Mouse (Mus musculus): Measurements from ENCODE around the gene Pxylp1.

The Pxylp1 gene

DNA sequence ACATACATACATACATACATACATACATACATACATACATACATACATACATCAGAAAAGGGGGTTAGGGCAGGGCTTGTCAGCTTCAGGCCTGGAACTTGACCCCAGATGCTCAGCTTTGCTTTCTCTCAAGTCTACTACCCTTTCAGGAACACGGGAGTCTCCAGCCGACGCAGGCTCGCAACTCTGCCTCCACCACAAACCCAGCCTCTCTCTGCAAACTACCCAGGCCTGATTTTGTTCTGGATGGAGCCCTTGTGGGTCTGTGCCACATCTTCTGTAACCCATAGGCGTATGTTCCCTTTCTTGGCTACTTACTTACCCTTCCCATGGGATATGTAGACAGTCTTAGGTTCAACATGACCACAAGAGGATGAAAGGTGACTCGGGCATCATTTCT, 1.7 kb downstream of the Pxylp1 start:
- DNase-seq (ENCODE audit: low read depth, low spot score), result no peak

DNA sequence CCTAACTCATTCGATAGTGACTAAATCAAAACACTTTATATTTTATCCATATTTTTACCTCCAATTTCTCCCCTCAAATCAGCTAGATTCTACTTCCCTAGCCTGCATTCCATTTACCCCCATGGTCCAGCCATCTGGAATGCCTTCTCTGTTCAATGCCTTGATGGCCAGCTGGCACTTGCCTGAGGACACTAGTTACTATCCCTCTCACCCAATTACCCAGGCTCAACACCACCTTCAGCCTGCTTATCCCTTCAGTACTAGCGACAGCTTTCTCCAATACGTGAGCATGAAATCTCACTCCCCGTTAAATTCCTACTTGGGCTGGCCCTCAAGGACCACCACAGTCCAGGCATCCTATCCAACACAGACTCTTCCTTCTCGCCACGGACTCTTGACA, 2.2 kb downstream of the Pxylp1 start:
- no peak for DNase-seq (ENCODE audit: low read depth, low spot score)

DNA sequence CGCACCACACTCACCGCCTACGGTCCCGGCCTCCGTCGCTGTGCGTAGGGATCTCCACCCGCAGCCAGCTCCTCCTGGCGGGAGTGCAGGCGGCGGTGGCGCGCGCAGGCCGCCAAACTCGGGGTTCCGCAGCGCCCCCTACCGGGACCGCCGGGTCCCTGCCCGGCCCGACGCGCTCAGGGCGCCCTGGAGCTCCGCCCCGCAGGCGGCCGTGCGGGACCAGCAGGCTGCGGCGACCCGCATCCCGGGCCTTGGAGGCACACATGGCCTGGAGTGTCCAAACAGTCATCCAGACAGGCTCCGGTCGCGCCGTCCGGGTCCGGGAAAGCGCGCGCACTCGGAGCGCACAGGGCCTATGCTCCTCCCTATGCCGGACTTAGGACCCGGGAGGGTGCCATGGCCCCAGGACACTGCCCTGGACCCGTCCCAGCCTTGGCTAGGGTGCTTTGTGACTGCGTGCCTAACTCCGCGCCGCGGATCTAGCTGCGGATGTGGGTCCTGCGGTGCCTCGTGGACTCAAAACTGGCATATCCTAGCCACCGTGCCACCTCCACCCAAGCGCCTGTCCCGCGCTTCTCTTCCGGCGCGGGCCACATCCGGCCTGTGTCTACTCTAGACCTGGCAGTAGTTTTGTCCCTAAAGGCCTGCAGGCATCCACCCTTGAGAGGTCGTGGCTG, 3.0 kb downstream of the Pxylp1 start:
- DNase-seq (ENCODE audit: low read depth, low spot score), result no peak

DNA sequence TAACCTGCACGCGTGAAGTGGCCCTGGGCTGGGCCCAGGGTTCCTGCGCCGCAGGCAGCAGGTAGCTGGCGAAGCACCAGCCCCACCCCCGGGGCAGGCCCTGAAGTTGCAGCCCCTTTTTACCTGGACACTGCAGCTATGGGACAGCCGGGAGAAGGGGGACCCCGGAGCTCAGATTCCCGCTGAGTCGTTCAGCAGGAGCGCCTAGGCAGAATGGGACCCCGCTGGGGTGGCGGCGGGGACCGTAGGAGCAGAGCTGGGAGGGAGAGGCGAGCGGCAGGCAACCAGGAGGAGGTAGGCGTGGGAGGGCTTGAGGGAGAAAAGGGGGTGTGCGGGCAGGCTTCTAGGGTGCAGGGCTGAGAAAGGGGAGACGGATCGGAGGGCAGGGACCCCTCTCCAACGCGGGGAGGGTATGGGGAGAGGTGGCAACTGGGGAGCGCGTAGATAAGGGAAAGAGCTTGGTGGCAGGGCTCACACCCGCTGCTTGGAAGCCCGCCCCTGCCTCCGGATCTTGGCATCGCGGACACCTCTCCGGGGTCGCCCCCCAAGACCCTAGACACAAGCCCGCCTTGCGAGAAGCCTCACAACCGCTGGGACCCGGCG, 3.6 kb downstream of the Pxylp1 start:
- DNase-seq (ENCODE audit: low read depth, low spot score), result no peak

DNA sequence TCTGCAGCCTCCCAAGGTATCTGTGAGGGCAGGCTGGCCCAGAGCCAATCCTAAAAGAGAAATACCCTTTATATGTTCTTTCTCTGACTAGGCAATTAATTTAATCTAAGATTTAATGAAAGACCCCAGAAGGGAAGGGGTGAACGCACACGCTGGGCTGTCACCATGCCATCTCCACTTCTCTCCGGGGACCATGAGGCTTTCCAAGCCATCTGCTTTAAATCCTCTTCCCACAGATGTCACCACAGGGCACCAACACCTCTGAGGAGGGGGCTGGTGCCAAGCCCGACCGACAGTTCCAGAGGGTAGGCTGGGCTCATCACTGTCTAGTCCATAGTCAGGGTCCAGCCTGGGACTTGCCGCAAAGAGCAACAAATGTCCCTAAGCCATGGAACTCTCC, 4.5 kb downstream of the Pxylp1 start:
- no peak for DNase-seq (ENCODE audit: low read depth, low spot score)

DNA sequence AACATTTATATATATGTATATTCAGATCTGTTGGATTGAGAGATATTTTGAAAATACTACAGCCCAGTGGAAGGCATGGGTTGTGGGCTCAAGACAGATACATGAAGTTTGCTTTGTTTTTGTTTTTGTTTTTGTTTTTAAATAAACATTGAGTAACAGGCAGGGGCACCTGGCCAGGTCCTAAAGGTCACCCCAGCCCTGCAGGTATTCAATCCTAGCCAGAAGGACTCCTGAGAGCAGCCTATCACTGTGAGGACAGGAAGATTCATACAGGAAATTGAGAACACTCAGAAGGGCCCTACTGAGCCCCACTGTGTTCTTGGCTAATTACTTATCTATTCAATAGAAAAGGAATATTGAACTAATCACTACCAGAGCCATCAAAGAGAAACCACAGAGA, 5.0 kb downstream of the Pxylp1 start:
- no peak for DNase-seq (ENCODE audit: low read depth, low spot score)

DNA sequence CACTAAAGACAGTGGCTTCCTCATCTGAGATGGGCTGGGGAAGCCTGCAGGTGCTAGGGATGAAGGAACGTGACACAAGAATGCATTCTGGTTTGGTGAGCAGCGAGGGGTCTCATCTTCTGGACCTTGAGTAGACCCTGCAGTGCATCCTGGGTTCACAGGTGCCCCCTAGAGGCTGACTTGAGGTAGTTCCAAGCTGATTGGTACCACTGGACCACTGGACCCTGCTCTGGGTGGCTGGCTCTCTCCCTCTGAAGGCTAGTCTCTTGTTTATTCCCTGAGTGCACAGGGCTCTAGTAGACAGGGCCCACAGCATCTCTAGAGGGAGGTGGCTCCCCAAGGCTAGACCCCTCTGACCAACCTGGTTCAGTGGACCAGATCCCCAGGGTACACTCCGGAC, 6.7 kb downstream of the Pxylp1 start:
- no peak for DNase-seq (ENCODE audit: low read depth, low spot score)

DNA sequence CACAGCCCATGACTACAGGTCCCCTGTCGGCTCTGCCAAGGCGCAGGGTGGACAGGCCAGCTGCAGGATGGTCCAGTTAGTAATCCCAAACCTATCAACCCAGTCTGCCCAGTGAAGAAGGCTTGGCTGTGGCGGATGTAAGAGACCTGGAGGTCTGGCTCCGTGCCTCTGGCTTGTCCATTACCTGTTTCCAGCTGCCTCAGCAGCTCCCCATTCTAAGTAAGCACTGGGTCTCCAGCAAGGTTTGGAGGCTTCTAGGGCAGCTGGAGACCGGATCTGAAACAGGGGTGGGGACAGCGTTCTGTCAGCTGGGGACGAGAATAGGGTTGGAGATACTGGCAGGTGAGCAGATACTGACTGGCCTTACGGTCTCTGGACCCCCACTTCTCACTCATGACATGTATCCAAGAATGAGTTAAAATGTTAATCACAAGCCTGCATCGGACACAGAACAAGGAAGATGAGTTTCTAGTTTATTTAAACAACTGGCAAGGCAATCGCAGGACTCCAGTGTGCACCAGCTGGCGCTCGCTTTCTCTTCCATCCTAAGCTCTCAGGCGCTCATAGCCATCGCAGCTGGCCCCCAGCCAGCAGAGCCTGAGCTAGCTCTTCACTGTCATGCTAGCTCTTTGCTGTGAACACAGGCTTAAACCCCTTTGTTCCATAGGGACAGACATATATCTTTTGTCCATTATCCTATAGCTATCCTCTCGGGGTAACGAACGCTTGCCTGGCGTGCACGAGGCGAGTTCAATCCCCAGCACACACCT, 9.8 kb downstream of the Pxylp1 start:
- DNase-seq (ENCODE audit: low read depth, low spot score), result no peak

DNA sequence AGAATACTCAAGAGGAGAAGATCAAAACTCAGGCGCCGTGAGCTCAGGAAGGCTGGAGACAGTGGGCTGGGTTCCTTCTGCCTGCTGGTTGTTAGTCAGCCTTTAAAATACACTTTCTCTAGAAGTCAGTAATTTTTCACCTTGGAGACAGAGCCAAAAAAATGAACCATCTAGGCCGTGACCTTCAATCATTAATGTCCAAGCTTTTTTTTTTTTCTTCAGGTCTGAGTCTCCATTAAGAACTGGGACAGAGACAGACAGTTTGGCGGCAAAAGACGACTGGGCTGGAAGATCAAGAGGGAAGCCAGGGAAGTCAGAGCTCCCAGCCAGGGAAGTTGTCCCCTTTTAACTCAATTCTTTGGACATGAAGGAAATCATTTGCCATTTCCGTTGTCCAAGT, 10.6 kb downstream of the Pxylp1 start:
- no peak for DNase-seq (ENCODE audit: low read depth, low spot score)

DNA sequence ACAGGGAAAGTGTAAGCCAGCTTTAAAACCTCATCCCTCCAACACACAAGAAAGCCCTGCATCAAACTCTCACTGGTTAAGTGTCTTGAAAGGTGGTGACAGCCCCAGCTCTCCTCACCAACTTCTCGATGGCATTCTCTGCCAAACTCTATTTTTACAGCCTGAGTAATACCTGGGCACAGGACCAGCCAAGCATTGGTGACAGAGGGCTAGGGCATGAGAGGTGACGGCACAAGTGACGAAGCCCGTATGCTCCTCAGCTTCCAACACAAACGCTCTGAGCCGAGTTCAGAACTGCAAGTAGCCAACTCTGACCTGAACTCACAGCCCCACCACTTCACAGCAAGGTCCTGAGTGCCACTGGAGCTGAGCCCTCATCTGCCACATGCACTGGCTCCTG, 13.4 kb downstream of the Pxylp1 start:
- no peak for DNase-seq (ENCODE audit: low read depth, low spot score)

DNA sequence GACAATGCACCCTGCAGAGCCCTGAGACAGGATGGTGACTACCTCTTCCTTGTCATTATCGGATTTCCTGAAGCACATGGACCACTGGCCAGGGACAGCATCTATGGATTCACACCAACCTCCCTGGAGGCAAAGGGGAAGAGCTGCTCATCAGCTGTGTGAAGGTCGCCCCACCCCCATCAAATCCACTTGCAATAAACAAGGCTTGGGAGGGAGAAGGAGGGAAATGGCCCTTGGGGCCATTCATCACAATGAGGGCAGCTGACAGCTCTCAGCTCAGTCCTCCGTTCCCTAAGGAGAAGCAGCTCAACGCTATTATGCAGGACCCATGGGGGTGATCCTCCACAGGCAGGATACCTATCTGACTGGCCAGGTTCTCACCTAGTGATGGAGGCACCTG, 14.0 kb downstream of the Pxylp1 start:
- DNase-seq (ENCODE audit: low read depth, low spot score), result no peak

DNA sequence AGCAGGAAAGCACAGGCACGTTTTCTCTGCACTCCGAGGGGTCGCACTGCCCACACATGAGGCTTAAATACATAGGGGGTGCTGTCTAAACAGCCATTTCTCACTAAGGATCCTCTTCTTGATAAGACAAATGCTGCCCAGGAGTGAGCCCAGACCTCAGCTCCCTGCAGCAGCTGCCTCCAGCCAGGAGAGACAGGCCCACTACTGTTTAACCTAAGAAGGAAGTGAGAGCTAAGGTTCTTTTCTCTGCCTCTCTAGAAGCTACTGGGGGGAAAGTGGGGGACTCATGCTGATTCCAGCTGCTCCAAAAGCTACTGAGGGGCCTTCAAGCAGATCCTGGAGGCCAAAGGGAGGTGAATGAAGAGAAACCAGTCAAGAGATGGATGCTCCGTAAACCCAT, 16.8 kb downstream of the Pxylp1 start:
- DNase-seq (ENCODE audit: low read depth, low spot score), result no peak

DNA sequence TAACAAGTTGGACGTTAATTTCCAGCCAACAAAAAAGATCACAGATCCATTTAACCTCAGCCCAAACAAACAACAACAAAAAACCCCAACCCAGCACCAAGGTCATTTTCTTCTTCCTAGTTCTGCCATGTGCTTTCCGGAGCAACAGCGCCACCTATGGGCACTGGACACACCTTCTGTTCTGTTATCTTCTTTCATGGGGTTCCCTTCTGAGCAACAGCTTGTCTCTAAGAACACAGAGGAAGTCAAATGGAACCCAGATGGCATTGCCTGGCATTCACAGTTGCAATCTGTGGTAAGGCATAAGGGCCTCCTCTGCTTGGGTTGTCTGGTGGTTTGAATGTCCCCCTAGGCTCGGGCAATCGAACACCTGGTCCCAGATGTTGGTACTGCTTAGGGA, 19.4 kb downstream of the Pxylp1 start:
- peak; percentile 68 for DNase-seq (ENCODE audit: low read depth, low spot score)

DNA sequence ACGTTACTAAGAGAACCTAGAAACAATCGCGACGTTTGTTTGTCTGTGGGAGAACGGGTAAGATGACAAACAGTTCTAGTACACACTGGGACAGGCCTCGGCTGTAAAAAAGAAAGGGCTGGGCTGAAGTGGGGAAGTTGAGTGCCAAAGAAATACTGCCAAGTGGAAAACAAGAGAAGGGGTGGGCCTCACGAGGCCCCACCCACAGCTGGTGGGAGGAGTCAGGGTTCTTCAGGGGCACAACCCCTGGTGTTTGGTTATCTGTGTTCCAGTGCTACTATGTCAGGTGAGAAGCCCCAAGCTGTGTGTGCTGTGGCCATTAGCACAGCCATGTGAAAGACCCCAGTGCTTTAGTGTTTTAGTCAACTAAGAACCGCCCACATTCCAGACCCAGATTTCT, 22.4 kb downstream of the Pxylp1 start:
- DNase-seq (ENCODE audit: low read depth, low spot score), result no peak

DNA sequence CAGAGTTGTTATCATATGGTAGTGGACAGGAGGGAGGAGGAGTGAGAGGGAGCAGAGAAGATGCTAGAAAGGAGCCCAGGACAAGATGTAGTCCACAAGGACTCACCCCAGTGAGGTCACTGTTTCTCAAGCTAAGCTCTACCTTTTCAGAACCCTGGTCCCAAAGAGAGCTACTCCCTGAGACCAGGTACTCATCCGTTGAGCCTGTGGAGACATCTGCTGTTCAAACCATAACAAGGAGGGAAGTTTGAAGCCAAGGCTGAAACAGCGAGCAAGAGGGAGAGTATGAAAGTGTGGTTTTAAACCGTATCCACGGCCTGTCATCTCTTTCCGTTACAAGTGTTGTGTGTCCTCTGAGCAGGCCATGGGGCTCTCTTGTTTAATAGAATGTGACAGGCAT, 22.9 kb downstream of the Pxylp1 start:
- no peak for DNase-seq (ENCODE audit: low read depth, low spot score)

DNA sequence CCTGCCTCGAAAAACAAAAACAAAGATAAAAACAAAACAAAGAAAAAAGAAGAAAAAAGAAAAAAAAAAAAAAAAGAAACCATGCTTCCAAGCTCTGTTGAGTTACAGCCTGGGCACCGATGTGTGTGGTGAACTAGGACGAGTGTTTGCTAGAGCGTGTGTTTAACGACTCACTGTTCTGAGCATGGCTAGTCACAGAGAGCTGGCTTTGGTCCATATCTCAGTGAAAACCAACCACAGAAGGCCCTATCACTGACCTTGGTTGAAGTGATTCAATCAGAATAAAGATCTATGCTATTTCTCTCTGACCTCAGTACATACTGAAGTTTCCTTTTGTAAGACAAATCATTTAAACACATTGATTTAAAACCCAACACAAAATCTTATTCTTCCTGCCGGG, 23.9 kb downstream of the Pxylp1 start:
- no peak for DNase-seq (ENCODE audit: low read depth, low spot score)

DNA sequence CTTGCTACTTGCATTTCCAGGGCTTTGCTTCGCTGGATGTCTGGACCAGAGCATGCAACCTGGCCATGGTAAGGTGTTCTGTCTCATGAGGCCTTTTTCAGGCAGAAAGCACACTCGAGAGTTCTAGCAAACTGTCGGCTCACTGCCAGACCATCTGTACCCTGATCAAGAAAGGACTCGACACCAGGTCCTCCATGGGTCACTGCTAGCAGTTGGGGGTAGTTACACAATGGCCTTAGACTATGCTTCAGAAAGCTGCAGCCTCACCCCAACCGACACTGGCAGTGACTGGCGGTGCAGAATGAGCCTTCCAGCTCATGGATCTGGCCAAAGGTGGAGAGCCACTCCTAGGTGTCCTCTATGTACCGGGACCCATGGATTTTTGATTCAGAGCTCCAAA, 25.3 kb downstream of the Pxylp1 start:
- DNase-seq (ENCODE audit: low read depth, low spot score), result no peak

DNA sequence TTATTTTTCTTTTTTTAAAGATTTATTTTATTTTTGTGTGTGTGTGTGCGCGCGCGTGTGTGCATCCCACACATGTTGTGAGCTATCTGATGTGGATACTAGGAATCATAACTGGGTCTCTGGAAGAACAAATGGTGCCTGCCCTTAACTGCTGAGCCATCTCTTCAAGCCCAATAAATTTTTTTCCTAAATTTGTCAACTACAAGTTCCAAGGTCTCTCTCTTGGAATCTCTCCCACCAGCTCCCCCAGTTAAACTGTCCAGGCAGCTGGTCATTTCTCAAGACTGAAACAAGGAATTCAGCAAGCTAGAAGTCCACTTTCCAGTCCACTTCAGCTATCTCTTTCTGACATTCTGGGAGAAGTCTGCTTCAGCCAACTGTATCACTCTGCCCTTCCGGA, 26.3 kb downstream of the Pxylp1 start:
- no peak for DNase-seq (ENCODE audit: low read depth, low spot score)

DNA sequence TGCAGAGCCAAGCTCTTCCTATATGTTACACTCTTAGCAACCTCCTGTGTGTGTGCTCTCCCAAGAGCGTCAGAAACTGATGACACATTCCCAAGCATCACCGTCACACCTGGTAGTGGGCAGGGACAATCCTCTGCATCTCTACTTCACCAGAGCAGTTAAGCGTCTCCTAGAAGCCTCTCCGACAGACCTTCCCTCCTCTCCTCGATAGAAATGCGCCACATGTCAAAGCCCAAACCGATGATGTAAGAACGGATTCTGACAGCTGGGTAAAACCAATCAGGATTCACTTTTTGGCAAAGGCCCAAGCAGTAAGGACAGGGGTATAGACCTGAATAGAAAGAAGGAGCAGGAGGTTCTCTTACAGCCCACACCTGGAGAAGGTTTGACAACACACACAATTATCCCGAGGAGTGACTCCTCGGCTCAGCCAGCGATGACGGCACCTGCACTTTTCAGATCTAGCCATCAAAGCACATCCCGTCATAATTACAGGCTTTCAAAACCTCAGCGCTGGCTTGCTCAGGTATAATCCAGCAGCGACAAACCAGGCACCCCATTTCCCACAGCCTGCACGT, 26.9 kb downstream of the Pxylp1 start:
- no peak for DNase-seq (ENCODE audit: low read depth, low spot score)

DNA sequence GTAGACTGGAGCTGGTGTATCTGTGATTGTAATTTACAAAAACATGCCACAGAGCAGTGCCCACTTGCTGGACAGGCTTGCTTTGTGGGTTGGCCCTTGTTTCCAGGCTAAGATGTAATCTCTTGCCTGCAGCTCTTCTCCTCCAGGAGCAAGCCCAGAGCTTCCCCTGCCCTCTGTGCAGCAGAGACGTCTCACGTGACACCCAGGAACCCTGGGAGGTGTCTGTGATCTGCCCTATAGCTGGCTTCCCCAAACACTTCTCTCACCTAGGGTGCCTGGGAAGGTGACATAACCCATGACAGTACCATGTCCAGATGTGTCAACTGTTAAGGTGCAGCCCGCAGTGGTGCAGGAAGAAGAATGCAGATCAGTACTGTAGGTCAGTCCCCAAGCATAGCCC, 28.9 kb downstream of the Pxylp1 start:
- no peak for DNase-seq (ENCODE audit: low read depth, low spot score)

DNA sequence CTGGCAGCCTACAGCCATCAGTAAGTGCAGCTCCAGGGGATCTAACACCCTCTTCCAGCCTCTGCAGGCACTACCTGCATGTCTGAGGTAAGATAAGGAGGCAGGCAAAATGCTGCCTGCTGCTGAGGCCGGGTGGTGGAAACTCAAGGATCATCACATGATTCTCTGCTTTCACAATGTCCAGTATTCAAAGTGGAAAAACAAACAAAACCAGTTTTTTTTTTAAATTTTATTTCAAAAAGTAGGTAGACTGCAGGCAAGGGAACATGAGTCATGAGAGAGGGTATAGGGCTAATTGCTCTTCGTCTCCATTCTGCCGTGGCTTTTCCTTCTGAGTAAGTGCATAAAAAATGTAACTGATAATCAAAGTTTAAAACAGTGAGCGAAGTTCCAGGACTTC, 29.6 kb downstream of the Pxylp1 start:
- no peak for DNase-seq (ENCODE audit: low read depth, low spot score)

DNA sequence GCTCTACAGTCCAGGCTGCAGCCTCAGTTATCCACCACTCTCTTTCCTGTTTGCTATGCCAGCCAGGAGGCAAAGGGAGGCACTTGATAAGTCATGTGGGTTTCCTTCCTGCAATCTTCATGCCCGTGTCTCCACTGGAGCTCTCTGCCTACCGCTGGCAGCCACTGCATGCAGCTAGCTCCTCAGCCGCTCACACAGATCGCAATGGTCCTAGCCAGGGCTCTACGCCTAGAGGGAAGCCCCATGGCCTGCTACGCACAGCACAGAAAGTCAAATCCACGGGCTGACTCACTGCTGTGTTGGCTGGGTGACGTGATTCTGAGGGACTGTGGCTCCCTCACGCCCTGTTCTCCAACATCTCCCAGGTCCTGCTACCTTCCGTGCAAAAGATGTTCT, 31.4 kb downstream of the Pxylp1 start:
- no peak for DNase-seq (ENCODE audit: low read depth, low spot score)

All from telencephalon, adult 2 months (tissue).